Mouse (Mus musculus) E14TG2a.4 (cell line): ENCODE data around the gene Apoe.

Source experiments
- H3K27me3 ChIP-seq: 2 replicates; pipeline ENCODE4 v1.6.1; 2014; ENCODE audit warnings: low read length, control low read depth; ENCODE audit not compliant: insufficient read depth
- H3K36me3 ChIP-seq: 2 replicates; pipeline ENCODE4 v1.6.1; 2014; ENCODE audit warnings: low read length, control low read depth; ENCODE audit not compliant: insufficient read depth
- H3K4me1 ChIP-seq: replicated peaks from 2 replicates; pipeline ENCODE4 v1.6.1; 2014; ENCODE audit warnings: low read depth, low read length, control low read depth
- H3K4me3 ChIP-seq: replicated peaks from 2 replicates; pipeline ENCODE4 v1.5.1; 2014; ENCODE audit warnings: mild to moderate bottlenecking, low read length
- H3K9me3 ChIP-seq: 2 replicates; pipeline ENCODE4 v1.6.1; 2014; ENCODE audit warnings: low read length, control low read depth
- CTCF ChIP-seq: conservative IDR thresholded peaks from 2 replicates; pipeline ENCODE4 v1.5.1; 2014; ENCODE audit warnings: low read length
- NANOG ChIP-seq: IDR thresholded peaks from 2 replicates; pipeline ENCODE4 v1.6.1; 2014; ENCODE audit warnings: borderline replicate concordance, low read length, mixed read lengths
- POU5F1 ChIP-seq: IDR thresholded peaks from 2 replicates; pipeline ENCODE4 v1.6.1; 2014; ENCODE audit warnings: low read length, borderline replicate concordance

Apoe gene

DNA sequence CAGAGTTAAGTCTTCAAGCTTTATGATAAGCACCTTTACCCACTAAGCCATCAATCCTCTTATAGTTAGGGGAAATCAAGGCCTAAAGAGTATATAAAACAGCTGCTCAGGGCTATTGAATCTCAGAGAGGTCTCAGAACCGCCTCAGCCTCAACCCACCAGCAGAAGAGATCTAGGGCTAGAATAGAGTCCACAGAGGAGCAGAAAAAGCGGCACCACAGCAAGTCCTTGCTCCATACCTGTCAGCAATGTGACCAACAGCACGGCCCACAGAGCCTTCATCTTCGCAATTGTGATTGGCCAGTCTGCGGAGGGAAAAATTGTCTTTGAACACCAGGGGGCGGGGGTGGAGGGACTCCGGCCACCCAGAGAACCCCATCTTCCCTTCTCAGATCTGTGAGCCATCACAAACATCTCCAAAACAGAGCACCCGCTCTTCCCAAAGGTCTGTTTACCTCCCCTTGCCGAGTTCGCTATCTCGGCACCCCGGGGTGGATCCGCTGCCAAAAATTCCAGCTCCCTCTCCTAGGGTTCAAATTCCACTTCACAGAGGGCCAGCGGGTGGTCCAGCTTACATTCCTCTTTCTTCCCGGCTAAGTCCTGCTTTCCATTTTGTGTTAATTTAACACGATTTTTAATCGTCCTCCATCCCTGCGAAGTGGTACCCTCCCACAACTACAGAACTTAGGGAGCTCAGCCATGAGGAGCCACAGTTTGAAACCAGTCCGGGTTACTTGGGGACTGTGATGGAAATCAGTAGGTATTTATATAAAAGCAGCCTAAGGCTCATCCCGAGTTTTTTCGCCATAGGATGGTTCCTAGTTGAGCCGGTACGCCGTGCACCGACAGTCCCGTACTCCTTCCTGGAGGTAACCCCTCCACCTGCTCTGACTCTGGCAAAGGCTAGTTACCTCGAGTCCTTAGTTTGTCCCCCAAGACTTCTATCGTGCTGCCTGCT lies 760 bp downstream of the Apoe start:
- peak; percentile 23; the same call in 1 of the 2 replicates for TF ChIP-seq CTCF
- TF ChIP-seq NANOG, result no peak
- TF ChIP-seq POU5F1, result no peak
- peak overlapping the region; percentile 86 for H3K4me3 ChIP-seq
- no peaks in the 10 kb centered on the region for H3K9me3 ChIP-seq
- peaks cover 84% of the 10 kb centered on the region for H3K4me1 ChIP-seq
- peaks cover 50% of the 10 kb centered on the region for H3K36me3 ChIP-seq
- no peaks in the 10 kb centered on the region for H3K27me3 ChIP-seq

- TF ChIP-seq CTCF, result 0 out of 2 replicates have a peak, but pooled peaks have one; percentile 8
- no peak for TF ChIP-seq NANOG
- TF ChIP-seq POU5F1, result no peak
- Histone ChIP-seq H3K36me3 (peaks cover 32% of the 10 kb centered on the region), H3K4me1 (peaks cover 80% of the 10 kb centered on the region), H3K9me3 (no peaks in the 10 kb centered on the region), H3K27me3 (no peaks in the 10 kb centered on the region), H3K4me3 (peak overlapping the region; percentile 86)
Measured at GRCm38 (mm10) chr7:19696336-19696873, 2.6 kb downstream of the Apoe start.

DNA sequence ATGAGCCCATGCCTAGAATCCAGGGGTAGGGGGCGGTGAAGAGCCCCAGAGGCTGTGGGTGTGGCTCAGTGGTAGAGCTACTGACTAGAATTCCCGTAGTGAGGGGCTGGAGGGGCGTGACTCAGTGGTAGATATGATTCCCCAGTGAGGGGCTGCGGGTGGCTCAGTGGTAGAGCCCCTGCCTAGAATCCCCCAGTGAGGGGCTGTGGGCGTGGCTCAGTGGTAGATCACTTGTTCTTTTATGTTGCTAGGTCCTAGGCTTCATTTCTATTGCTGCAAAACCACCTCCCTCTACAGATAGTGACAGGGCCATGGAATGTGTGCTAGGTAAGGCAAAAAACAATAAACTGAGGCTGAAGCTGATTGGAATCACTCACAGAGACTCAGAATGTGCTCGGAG lies 3.1 kb downstream of the Apoe start:
- Histone ChIP-seq H3K4me3 (peak overlapping the region; percentile 86), H3K27me3 (no peaks in the 10 kb centered on the region), H3K9me3 (no peaks in the 10 kb centered on the region), H3K36me3 (peaks cover 30% of the 10 kb centered on the region), H3K4me1 (peaks cover 82% of the 10 kb centered on the region)
- TF ChIP-seq NANOG, result no peak
- no peak for TF ChIP-seq POU5F1
- no peak for TF ChIP-seq CTCF

- Histone ChIP-seq H3K9me3 (no peaks in the 10 kb centered on the region), H3K27me3 (no peaks in the 10 kb centered on the region), H3K36me3 (peaks cover 27% of the 10 kb centered on the region), H3K4me1 (peaks cover 82% of the 10 kb centered on the region), H3K4me3 (peak overlapping the region; percentile 13; the same call in 1 of the 2 replicates)
- no peak for TF ChIP-seq POU5F1
- no peak for TF ChIP-seq CTCF
- TF ChIP-seq NANOG, result no peak
Measured at GRCm38 (mm10) chr7:19695213-19695594, 3.8 kb downstream of the Apoe start.

GRCm38 (mm10) chr7:19694336-19695212 lies 4.4 kb downstream of the Apoe start:
- Histone ChIP-seq H3K36me3 (peaks cover 23% of the 10 kb centered on the region), H3K27me3 (no peaks in the 10 kb centered on the region), H3K4me3 (peak overlapping the region; percentile 13; the same call in 1 of the 2 replicates), H3K4me1 (peaks cover 82% of the 10 kb centered on the region), H3K9me3 (no peaks in the 10 kb centered on the region)
- TF ChIP-seq CTCF (no peak), NANOG (no peak), POU5F1 (no peak)

DNA sequence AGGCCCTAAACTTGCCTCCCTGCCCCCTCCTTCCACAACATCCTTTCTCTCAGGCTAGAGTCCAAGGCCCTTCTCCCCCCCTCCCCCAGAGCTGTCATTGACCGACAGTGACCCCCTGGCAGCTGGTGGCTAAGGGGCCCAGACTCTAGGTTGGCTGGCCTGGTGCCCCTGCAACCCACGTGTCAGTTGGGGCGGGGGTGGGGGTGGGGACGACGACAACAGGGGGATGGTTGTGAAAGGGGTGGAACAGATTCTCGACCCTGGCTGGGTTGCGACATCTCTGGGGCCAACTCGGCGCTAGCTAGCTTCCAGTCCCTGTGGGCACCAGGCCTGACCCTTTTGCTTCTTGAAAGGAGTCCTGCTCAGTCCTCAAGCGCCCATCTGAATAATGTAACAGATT lies 5.6 kb downstream of the Apoe start:
- Histone ChIP-seq H3K4me3 (peak overlapping the region; percentile 77), H3K9me3 (no peaks in the 10 kb centered on the region), H3K4me1 (peaks cover 89% of the 10 kb centered on the region), H3K27me3 (no peaks in the 10 kb centered on the region), H3K36me3 (peaks cover 33% of the 10 kb centered on the region)
- TF ChIP-seq NANOG (no peak), CTCF (no peak), POU5F1 (no peak)

DNA sequence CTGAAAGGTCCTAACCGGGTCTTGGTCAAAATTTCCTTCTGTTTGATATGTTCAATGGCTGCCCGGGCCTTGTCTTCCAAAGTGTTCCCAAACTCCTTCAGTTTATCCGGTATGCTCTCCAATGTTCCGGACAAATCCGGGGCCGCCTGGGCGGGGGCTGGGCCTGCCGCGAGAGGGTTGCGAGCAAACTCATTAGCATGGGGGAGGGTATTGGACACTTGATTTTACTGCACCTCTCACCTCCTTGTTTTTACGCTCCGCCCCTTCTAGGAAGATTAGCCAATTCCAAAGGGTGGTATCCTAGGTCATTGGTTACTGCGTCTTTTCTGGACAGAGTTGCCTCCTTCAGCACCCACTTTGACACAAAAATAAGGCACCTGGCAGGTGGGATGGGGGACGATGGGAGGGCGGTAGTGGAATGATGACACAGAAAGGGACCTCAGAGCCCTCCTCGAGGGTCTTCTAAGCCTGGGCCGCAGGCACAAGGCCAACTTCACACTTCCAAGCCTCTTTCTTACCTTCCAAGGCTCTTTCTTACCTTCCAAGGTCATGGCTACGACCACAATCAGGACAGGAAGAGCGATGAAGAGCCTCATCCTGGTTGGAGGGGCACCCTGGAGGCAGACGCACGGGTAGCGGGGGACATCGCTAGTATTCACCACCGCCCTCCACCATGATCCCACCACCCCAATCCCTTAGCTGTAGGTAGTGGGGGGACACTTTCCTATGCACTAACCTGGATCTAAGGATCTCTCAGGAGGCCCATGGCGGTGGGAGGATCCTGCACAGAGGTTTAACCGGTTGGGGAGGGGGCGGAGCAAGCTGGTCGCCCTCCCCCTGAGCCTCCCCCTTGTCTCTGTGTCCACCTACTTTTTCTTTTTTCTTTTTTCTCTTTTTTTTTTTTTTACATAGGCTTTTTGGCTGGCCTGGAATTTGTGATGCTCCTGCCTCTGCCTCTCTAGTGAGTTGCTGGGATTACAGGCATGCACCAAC lies 6.8 kb downstream of the Apoe start, which contains the start of gene Apoc1:
Gene Apoc1 (minus strand): TSS at position 788 of the 993 bp plus-strand sequence.
- no peaks in the 10 kb centered on the region for H3K27me3 ChIP-seq

More for the DNA sequence above, 6.8 kb downstream of the Apoe start, which contains the start of gene Apoc1:
- TF ChIP-seq NANOG (peak; percentile 8; the same call in 1 of the 2 replicates), POU5F1 (no peak)
- H3K4me3 ChIP-seq, result peak within 1 kb of the TSS; percentile 77
- peaks cover 25% of the 10 kb centered on the region for H3K36me3 ChIP-seq
- H3K9me3 ChIP-seq, result no peaks in the 10 kb centered on the region
- peaks cover 88% of the 10 kb centered on the region for H3K4me1 ChIP-seq
